Mouse (Mus musculus) forebrain, embryonic 12.5 days (tissue): ENCODE data around the gene Arxes1. TPM values are rescaled to one million over a fixed set of nuclear protein-coding genes. Genes with fewer than 3 reads are reported as not detected.
"Not testable (repeated sequence)": the region's sequence is repeated elsewhere in the genome, so short reads cannot be mapped to it uniquely, and the experiment has no call there.

Source experiments
- ATAC-seq: fragments of 200-750 bp; cut with Nextera tagmentation; 2 replicates; pipeline ENCODE4 v1.8.0; 2017; ENCODE audit warnings: moderate TSS enrichment; ENCODE audit not compliant: low FRiP score
- H3K27ac ChIP-seq: fragments of 300-500 bp; sonication (generic); 2 replicates; pipeline ENCODE4 v1.5.1; 2016; ENCODE audit warnings: mild to moderate bottlenecking
- H3K27me3 ChIP-seq: fragments of 300-500 bp; sonication (generic); 2 replicates; pipeline ENCODE4 v1.6.1; 2016; ENCODE audit warnings: mild to moderate bottlenecking
- H3K36me3 ChIP-seq: fragments of 300-500 bp; sonication (generic); replicated peaks from 2 replicates; pipeline ENCODE4 v1.6.1; 2016; ENCODE audit warnings: mild to moderate bottlenecking
- H3K4me1 ChIP-seq: fragments of 300-500 bp; sonication (generic); 2 replicates; pipeline ENCODE4 v1.6.1; 2016
- H3K4me2 ChIP-seq: fragments of 300-500 bp; sonication (generic); 2 replicates; pipeline ENCODE4 v1.6.1; 2016; ENCODE audit warnings: mild to moderate bottlenecking, moderate library complexity
- H3K4me3 ChIP-seq: fragments of 300-500 bp; sonication (generic); replicated peaks from 2 replicates; pipeline ENCODE4 v1.5.1; 2016; ENCODE audit warnings: mild to moderate bottlenecking
- H3K9ac ChIP-seq: fragments of 300-500 bp; sonication (generic); 2 replicates; pipeline ENCODE4 v1.6.1; 2016; ENCODE audit warnings: mild to moderate bottlenecking
- H3K9me3 ChIP-seq: fragments of 300-500 bp; sonication (generic); 2 replicates; pipeline ENCODE4 v1.6.1; 2016
- WGBS: fragments of 180-500 bp; shearing (Covaris S2); methylation state at CpG from one replicate; pipeline ENCODE4 v1.1.7; 2016; 5-methylcytosine and 5-hydroxymethylcytosine counted together
- polyA plus RNA-seq: library from polyadenylated mRNA; unstranded; fragments of >200 nt; fragmentation: Nextera tagmentation; extraction: Ambion mirVana; gene quantifications from 2 replicates; pipeline ENCODE4 v1.2.1, GENCODE M21; 2016

Arxes1 gene
- 50.8 and 53.0 TPM in 2 replicates for polyA plus RNA-seq

DNA sequence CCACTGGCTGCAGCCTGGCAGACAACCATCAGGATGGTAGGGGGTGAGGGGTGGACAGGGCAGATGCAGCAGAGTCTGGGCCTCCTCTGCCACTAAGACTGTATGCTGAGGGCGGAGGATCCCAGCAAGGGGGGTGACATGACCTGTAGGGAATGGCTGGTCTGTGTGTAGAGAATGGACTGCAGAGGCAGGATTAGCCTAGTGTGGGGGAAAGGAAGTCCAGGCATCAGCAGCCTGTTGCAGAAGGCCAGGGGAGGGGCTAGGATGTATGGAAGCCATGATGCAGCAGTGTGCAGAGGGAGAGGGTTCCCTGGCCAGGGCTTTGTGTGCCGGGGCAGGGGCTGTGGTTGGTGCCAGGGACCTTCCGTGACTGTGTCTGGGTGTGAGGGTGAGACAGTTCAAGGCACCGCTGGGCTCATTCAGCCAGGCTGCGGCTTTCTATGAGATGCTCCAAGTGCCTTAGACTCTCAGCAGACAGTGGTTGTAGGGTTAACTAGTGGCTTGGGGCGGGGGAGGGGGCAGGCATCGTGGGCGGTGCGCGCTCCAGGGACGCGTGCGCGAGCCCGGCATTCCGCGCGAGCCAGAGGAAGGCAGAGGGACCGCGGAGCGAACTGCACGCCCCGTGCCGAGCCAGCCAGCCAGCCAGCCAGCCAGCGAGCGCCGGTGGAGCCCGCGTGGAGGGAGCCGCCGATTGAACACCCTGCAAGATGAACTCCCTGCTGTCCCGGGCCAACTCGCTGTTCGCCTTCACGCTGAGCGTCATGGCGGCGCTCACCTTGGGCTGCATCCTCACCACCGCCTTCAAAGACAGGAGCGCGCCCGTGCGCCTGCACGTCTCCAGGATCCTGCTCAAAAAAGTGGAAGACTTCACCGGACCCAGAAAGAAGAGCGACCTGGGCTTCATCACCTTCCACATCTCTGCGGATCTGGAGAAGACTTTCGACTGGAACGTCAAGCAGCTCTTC, at the start of gene Arxes1:
TSS of gene Arxes1 (plus strand) at position 569 of the 965 bp plus-strand sequence.
- H3K4me2 ChIP-seq: peak within 1 kb of the TSS; percentile 46
- ATAC-seq: peak; percentile 91
- H3K36me3 ChIP-seq, H3K4me1 ChIP-seq, H3K9me3 ChIP-seq, H3K9ac ChIP-seq, H3K27me3 ChIP-seq, H3K27ac ChIP-seq: not testable (repeated sequence)
- 5% methylated on average over 12 of the region's 49 CpGs for WGBS
- H3K4me3 ChIP-seq: peak within 1 kb of the TSS; percentile 29

DNA sequence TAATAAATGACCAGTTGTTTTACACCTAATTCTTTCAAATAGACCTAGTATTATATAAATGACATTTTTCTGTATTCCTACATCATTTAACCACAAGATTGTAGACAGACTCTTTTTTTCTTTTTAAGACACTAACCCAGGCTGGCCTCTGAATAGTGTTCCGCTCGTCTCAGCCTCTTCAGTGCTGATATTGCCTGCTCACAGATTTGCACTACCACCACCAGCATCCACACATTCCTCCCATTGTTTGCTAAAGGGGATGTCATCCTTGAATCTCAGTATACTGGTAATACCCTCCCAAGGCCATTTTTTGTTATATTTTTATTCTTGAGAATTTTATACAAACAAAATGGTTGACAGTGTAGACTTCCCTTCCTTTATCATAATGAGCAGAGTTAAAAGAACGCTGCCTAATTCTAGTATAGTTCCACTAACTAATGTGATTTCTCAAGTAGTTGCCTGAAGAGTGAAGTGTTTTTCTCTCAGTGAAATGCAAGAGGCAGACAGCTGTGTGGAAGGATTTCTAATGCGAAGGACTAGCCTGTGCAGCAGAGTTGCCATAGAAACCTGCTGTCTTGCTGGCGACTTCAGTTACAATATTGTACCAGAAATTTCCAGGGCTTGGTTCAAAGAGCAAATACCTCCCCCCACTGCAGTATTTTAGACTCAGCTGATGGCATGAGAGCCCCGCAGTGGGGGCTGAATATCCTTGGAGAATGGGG, 48.5 kb upstream of the Arxes1 start:
- ATAC-seq: 0 out of 2 replicates have a peak, but pooled peaks have one; percentile 14

DNA sequence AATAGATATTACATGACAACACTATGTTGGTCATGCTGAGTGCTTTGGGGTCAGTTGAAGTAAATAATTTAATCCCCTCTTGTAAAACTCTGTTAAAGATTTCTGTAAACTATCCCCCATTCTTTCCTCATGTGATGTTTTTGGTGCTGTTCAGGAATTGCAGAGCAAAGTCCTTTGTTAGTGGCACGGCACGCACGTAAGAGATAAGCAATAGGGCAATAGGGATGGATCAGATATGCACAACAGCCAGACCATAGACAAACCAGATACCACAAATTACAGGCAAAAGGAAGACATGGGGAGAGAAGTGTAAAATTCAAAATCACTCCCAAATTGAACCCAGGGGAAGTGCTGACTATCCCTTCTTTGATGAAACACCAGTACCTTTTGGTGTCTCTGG, 46.9 kb upstream of the Arxes1 start:
- no peak for ATAC-seq
- H3K4me3 ChIP-seq: no peak overlapping the region
- H3K27ac ChIP-seq: no peak overlapping the region
- no peak overlapping the region for H3K4me2 ChIP-seq
- H3K27me3 ChIP-seq: no peaks in the 10 kb centered on the region
- H3K36me3 ChIP-seq: no peaks in the 10 kb centered on the region
- no peak overlapping the region for H3K9ac ChIP-seq
- 95% methylated on average over 3 of the region's 3 CpGs for WGBS
- H3K4me1 ChIP-seq: peaks cover 5% of the 10 kb centered on the region; the same call in 1 of the 2 replicates
- no peaks in the 10 kb centered on the region for H3K9me3 ChIP-seq

More for the DNA sequence above, 48.5 kb upstream of the Arxes1 start:
- Histone ChIP-seq H3K4me3 (no peak overlapping the region), H3K9ac (no peak overlapping the region), H3K4me2 (no peak overlapping the region), H3K27ac (0 out of 2 replicates have a peak overlapping the region, but pooled peaks have one; percentile 8), H3K4me1 (peaks cover 5% of the 10 kb centered on the region; the same call in 1 of the 2 replicates), H3K9me3 (no peaks in the 10 kb centered on the region), H3K27me3 (no peaks in the 10 kb centered on the region), H3K36me3 (no peaks in the 10 kb centered on the region)
- 52% methylated on average over 6 of the region's 6 CpGs for WGBS

DNA sequence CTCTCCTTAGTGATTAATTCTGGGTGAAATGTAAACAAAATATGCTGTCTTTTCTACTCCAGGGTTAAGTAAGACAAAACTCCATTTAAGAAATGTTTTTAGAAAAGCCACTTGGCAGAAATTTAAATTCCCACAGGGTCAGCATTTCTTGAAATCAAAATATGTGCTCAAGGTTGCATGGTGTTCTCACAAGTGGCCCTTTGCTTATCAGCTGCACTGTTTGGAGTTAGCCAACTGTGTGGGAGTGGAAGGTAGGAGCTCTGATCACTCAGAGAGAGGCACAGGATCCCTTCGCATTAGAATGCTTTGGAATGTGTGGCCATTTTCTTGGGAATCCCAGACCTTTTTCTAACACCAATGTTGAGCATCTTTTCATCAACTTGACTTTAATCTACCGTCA, 42.5 kb upstream of the Arxes1 start:
- no peaks in the 10 kb centered on the region for H3K9me3 ChIP-seq
- no peak overlapping the region for H3K27ac ChIP-seq
- H3K4me3 ChIP-seq: no peak overlapping the region
- H3K36me3 ChIP-seq: no peaks in the 10 kb centered on the region
- 78% methylated on average over 2 of the region's 2 CpGs for WGBS
- no peaks in the 10 kb centered on the region for H3K4me1 ChIP-seq
- no peak for ATAC-seq
- H3K9ac ChIP-seq: no peak overlapping the region
- no peak overlapping the region for H3K4me2 ChIP-seq
- no peaks in the 10 kb centered on the region for H3K27me3 ChIP-seq

DNA sequence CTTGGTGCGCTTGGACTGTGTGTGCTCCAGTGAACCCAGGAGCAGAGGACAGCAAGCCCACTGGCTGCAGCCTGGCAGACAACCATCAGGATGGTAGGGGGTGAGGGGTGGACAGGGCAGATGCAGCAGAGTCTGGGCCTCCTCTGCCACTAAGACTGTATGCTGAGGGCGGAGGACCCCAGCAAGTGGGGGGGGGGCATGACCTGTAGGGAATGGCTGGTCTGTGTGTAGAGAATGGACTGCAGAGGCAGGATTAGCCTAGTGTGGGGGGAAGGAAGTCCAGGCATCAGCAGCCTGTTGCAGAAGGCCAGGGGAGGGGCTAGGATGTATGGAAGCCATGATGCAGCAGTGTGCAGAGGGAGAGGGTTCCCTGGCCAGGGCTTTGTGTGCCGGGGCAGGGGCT, 40.0 kb upstream of the Arxes1 start:
- peak; percentile 87 for ATAC-seq
- 18% methylated on average over 2 of the region's 3 CpGs for WGBS
- H3K4me2 ChIP-seq: peak overlapping the region; percentile 26
- not testable (repeated sequence) for H3K27ac ChIP-seq, H3K9me3 ChIP-seq, H3K27me3 ChIP-seq, H3K4me3 ChIP-seq, H3K4me1 ChIP-seq, H3K36me3 ChIP-seq, H3K9ac ChIP-seq

DNA sequence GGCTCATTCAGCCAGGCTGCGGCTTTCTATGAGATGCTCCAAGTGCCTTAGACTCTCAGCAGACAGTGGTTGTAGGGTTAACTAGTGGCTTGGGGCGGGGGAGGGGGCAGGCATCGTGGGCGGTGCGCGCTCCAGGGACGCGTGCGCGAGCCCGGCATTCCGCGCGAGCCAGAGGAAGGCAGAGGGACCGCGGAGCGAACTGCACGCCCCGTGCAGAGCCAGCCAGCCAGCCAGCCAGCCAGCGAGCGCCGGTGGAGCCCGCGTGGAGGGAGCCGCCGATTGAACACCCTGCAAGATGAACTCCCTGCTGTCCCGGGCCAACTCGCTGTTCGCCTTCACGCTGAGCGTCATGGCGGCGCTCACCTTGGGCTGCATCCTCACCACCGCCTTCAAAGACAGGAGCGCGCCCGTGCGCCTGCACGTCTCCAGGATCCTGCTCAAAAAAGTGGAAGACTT, 39.5 kb upstream of the Arxes1 start, which contains the start of gene Arxes2:
TSS of gene Arxes2 (plus strand) at position 161 of the 456 bp plus-strand sequence.
- ATAC-seq: peak; percentile 92
- 11% methylated on average over 12 of the region's 39 CpGs for WGBS
- H3K9me3 ChIP-seq, H3K36me3 ChIP-seq, H3K9ac ChIP-seq, H3K4me1 ChIP-seq, H3K27me3 ChIP-seq, H3K27ac ChIP-seq: not testable (repeated sequence)
- Histone ChIP-seq H3K4me3 (peak within 1 kb of the TSS; percentile 32), H3K4me2 (peak within 1 kb of the TSS; percentile 47)

DNA sequence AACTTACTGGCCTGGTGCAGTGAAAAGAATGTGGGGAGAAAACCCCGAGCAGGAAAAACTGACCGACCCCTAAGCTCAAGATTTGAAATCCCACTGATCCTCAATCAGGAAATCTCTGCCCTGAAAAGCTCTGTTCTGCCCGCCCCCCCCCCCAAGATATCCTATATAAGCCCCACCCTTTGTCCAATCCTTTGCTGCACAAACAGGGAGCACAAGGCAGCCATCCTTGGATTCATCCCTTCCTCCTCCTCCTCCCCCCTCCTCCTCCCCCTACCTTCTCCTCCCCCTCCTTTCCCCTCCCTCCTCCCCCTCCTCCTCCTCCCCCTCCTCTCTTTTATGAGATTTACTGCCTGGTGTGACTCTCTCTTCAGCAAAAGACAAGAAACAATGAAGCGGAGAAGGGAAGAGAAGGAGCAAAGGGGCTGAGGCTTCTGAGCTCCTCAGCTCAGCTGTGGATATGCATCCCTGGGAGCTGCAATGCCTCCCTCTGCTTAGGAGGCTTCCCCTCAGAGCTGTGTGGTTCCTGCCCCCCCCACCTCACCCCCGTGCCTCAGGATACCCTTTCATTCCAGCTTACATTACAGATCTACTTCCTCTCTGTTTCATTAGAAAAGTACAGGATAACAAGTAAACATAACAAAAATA, 25.8 kb upstream of the Arxes1 start:
- no peak for ATAC-seq
- H3K9me3 ChIP-seq: no peaks in the 10 kb centered on the region
- H3K27me3 ChIP-seq: no peaks in the 10 kb centered on the region
- H3K27ac ChIP-seq: no peak overlapping the region
- no peak overlapping the region for H3K4me2 ChIP-seq
- WGBS: 36% methylated on average over 3 of the region's 5 CpGs
- no peaks in the 10 kb centered on the region for H3K36me3 ChIP-seq
- H3K4me3 ChIP-seq: no peak overlapping the region
- no peak overlapping the region for H3K9ac ChIP-seq
- H3K4me1 ChIP-seq: no peaks in the 10 kb centered on the region

DNA sequence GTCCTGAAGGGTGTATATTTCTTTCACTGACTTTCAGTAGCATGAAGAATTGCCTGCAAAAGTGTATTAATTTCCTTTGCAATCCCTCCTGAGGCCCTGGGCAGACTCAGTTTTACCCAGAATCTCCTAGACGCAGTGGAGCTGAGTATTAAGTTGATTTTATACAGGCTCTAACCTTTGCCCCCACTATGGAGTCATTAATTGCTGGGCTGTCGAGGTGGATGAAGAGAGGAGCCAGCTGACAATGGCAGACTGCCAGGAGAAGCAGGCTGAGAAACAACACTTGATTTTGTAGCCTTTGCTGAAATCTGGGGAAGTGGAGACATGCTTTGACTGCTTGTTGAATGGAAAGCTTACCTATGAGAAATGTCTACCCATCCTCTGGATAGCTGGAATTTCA, 18.8 kb upstream of the Arxes1 start:
- Histone ChIP-seq H3K9ac (no peak overlapping the region), H3K4me1 (no peaks in the 10 kb centered on the region), H3K4me2 (no peak overlapping the region), H3K27ac (no peak overlapping the region), H3K27me3 (0 out of 2 replicates have a peak, but pooled peaks cover 14% of the 10 kb centered on the region), H3K36me3 (no peaks in the 10 kb centered on the region), H3K4me3 (no peak overlapping the region), H3K9me3 (no peaks in the 10 kb centered on the region)
- WGBS: 36% methylated on average over 2 of the region's 2 CpGs
- no peak for ATAC-seq

DNA sequence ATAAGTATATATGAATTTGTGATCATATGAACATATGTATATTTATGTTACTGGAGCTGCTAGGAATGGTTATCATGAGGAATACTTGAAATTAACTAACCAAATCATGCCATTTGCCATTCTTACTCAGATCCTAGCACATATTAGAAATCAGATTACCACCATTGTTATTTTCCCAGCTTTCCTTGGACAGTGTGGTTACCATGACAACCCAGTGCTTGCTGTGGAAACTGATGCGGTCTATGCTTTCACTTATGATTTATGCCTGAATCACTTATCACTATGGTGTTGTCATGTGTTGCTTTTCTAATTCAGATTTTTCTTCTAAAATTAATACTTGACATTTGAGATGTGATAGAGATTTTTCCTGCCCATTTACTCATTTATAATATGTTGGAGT, 2.8 kb upstream of the Arxes1 start:
- H3K9me3 ChIP-seq: no peaks in the 10 kb centered on the region
- no peak overlapping the region for H3K9ac ChIP-seq
- H3K4me3 ChIP-seq: no peak overlapping the region
- no peaks in the 10 kb centered on the region for H3K36me3 ChIP-seq
- WGBS: 77% methylated on average over 1 of the region's 1 CpGs
- H3K27ac ChIP-seq: no peak overlapping the region
- no peaks in the 10 kb centered on the region for H3K4me1 ChIP-seq
- no peak for ATAC-seq
- H3K27me3 ChIP-seq: peaks cover 4% of the 10 kb centered on the region
- no peak overlapping the region for H3K4me2 ChIP-seq

DNA sequence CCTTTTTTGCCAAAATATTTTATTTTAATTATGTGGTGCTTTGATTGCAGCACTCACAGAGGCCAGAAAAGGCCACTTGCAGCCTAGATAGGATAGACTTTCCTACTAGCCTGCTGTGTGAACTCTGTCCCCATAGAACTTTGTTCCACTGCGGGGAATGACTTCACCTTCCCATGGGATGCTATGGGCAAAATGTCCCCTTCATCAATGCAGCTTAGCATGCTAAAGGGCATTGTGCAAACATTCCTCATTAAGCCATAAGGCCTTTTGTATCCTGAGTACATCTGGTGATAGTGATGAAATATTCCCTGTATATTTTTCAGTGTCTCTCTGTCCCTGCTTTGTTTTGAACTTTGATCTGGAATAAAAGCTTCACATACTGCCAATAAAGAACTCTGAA, 10.6 kb downstream of the Arxes1 start:
- no peaks in the 10 kb centered on the region for H3K27me3 ChIP-seq
- 86% methylated on average over 1 of the region's 1 CpGs for WGBS
- no peaks in the 10 kb centered on the region for H3K36me3 ChIP-seq
- H3K9me3 ChIP-seq: no peaks in the 10 kb centered on the region
- H3K27ac ChIP-seq: no peak overlapping the region
- no peaks in the 10 kb centered on the region for H3K4me1 ChIP-seq
- no peak overlapping the region for H3K4me3 ChIP-seq
- no peak overlapping the region for H3K9ac ChIP-seq
- no peak overlapping the region for H3K4me2 ChIP-seq
- ATAC-seq: no peak

DNA sequence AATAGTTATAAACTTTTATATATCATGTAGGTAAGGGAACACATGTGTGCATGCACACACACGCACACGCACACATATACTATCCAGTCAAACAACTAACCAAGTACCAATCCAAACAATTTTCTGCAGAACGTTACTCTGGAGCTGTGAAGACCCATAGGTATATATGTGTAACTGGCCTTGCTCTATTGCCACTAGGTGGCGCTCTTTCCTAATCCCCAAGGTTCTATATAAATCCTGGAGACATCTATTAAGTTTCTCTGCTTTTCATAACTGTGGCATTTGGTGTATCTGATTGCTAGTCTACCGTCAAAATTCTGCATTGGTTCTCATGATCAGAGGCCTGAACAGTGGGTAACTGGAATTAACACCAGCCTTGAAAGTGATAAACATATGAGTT, 14.4 kb downstream of the Arxes1 start:
- Histone ChIP-seq H3K36me3 (no peaks in the 10 kb centered on the region), H3K4me1 (no peaks in the 10 kb centered on the region), H3K27ac (no peak overlapping the region), H3K27me3 (no peaks in the 10 kb centered on the region), H3K4me2 (no peak overlapping the region), H3K9ac (no peak overlapping the region), H3K4me3 (no peak overlapping the region), H3K9me3 (no peaks in the 10 kb centered on the region)
- peak; percentile 46; the same call in 1 of the 2 replicates for ATAC-seq
- 26% methylated on average over 5 of the region's 5 CpGs for WGBS

DNA sequence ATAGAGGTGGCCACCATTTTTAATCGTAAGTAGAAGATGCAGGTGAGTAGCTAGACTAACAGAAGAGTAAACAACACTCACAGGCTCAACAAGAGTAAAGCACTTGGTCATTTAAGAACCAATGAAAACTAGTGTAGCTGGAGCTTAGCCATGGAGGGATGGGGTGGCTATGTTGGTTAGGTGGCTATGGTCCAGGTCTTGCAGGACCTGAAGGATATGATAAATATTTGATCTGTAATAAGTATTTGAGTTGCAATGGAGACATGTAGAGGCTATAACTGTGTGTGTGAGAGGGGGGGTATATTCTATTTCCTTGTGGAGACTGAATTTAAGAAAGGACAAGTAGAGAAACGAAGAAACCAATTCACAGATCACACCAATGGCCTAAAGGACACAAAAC, 18.1 kb downstream of the Arxes1 start:
- no peak overlapping the region for H3K4me3 ChIP-seq
- no peak overlapping the region for H3K9ac ChIP-seq
- no peaks in the 10 kb centered on the region for H3K4me1 ChIP-seq
- H3K36me3 ChIP-seq: no peaks in the 10 kb centered on the region
- ATAC-seq: no peak
- H3K27ac ChIP-seq: no peak overlapping the region
- no peak overlapping the region for H3K4me2 ChIP-seq
- no peaks in the 10 kb centered on the region for H3K9me3 ChIP-seq
- WGBS: 69% methylated on average over 2 of the region's 2 CpGs
- no peaks in the 10 kb centered on the region for H3K27me3 ChIP-seq
